Mouse (Mus musculus) T-helper 2 cell (primary cell): ENCODE measurements around the gene Prkg2.

Experiments used
- in situ Hi-C: fragments of 300-600 bp; cut with MboI, MseI; formaldehyde crosslinking; loops from one replicate; pipeline ENCODE4 v1.15.1; 2025; ENCODE audit warnings: high pct_unique_total_duplicates

Prkg2 gene

DNA sequence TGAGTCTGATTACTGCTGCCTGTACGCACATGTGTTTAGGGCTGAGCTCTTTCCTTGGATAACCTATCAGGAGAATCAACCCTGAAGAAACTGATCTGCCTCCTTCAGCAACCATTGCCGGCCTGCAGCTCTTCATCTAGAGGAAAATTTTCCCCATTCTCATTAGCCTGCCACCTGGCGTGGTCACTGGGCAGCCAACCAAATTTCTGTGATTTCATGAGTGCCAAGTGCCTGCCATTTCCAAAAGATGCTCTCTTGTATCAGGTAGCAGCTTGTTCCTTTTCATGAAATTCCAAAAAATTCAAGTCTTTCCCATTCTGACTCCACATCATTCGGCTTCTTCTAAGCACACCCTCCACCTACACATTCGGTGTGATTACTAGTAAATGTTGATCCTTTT lies 136.2 kb downstream of the Prkg2 start:
- in situ Hi-C loops: no loop called here

DNA sequence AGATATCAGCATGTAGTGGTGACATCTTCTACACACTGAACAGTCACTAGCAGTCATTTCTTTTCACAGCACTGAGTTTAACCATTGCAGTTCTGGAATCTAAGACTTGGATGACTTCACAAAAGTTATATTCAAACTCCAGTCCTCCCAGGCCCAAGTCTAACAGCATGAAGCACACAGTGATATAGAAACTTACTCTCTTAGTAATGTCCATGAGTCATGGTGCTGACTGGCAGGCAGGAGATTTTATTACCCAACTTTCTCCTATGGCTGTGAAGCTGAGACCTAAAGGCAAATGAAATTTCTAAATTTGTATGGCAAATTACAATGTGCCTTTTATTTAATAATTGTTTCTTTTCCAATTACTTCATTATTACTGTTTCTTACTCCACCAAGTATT lies 139.2 kb downstream of the Prkg2 start:
- in situ Hi-C loops: no loop called here

DNA sequence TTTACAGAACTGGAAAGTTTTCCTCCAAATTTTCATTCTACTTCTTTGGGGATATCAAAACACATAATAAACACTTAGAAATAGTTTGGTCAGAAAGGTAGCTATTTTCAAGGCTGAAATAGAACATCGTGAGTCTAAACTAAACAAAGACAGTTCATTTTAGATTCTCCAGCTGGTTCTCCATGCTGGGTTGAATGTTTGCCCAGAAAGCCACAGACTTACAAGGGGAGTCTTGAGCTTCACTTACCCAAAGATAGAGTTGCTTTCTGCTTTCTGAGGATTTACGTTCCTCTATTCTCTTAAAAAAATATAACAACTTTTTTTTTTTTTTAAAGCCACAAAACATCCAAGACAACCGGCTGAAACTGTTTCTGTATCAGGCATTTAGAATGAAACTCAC lies 142.9 kb downstream of the Prkg2 start:
- in situ Hi-C loops: no loop called here

DNA sequence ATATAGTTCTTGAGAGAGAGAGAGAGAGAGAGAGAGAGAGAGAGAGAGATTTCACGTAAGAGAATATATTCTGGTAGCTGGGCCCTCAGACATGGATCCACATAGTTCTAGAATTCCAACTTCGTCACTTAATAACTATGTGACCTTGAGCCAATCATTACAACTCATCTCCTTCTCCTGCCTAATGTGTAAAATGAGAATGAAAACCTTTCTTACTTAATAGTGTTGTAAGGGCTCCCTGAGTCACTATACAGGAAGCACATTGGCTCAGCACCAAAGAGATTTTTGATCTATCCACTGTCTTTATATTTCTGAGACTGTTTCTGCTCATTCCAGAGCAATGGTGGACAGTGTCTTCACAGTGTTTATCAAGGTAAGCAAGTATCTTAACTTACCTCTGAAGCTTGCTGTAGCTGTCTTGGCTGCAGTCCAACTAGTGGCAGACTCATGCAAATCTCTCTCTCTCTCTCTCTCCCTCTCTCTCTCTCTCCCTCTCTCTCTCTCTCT lies 146.6 kb downstream of the Prkg2 start:
- in situ Hi-C loops: no loop called here

DNA sequence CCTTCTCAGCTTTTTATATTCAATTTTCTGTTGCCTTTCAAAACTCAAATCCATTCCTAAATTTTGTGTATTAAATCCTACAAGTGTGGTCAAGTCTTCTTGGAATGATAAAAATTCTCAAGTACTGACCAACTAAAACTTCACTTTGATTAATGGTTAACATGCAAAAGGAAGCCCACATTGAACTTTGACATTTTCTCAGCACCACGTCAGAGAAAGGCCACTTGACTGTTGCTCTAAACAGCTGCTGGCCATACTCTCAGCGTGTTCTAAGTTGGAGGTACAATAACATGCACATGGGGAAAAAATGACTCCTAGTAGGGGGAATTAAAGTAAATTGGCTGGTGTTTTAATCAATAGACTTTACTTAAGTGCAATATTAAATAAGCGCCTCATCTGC lies 155.1 kb downstream of the Prkg2 start:
- in situ Hi-C loops: no loop called here
